Mouse (Mus musculus): ENCODE measurements at regions not wholly inside any gene's neighbourhood (a gene's known extent, or its start where the extent isn't known, plus 50 kb on each side); places are given as distances from the start of the nearest gene placed in this dataset.

DNA sequence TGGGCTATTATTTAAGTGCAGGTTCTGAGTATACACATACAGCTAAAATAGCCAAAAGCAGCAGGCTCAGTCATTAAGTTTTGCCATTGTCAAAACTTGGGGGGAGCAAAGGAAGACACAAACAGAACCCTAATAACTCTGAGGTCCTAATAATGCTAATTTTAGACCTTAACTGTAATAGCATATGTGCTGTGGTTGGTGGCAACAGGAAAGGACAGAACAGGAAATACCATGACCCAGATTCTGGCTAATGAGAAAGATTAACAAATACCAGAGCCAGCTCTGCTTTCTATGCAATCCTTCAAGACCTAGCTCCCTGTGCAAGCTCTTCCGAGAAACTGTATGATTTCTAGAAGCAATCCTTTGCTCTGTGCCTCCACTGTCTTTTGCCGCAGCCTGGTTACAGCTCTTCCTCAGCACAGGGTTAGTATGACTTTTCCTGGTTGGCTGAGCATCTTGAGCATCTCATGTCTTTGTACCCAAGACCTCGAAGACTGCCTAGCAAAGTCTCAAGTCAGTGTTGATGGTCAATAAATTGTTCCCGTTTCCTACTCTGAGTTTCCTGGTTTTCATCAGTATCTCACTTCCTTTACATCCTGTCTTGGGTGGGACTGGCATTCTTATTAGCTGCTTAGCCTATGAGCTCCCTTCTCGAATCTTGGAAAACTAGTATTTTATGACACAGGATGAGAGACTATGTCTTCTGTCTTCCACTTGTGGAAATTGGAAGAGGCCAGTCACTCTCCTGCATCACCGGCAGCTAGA lies 49.9 kb upstream of the Eed start:
- DNase-seq, result peak; percentile 47

GRCm38 (mm10) chr7:90033086-90033485 lies 52.3 kb upstream of the Eed start:
- no peak for DNase-seq

GRCm38 (mm10) chr7:90033640-90034312 lies 53.0 kb upstream of the Eed start:
- peak; percentile 68 for DNase-seq

- no peak for DNase-seq
Observed at GRCm38 (mm10) chr7:90034498-90034897, 53.7 kb upstream of the Eed start.

GRCm38 (mm10) chr7:90035396-90035795 lies 54.6 kb upstream of the Eed start:
- DNase-seq, result no peak

- no peak for DNase-seq
Observed at GRCm38 (mm10) chr7:90037736-90038135, 57.0 kb upstream of the Eed start.

DNA sequence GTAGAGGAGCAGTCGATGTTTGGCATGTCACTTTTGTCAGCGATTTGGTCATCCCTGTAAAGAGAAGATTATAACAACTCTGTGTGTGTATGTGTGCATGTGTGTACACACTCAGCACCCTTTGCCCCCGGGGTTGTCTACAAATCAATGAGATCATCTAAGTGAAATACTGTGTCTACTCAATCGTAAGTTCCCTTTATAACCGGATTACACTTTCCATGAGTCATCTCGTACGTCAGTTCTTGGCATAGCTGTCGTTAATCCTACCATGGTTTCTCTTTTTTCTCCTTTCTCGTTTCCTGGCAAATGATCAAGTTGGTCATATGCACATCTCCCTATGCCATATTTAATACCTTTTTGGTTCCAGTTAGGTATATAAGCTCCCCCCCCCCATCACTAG lies 58.7 kb upstream of the Eed start:
- peak; percentile 77 for DNase-seq

- peak; percentile 73 for DNase-seq
Observed at GRCm38 (mm10) chr7:90040581-90041340, 60.0 kb upstream of the Eed start.

- peak; percentile 75 for DNase-seq
Observed at GRCm38 (mm10) chr7:90041565-90042024, 60.8 kb upstream of the Eed start.

- DNase-seq, result no peak
Observed at GRCm38 (mm10) chr7:90042364-90042763, 61.6 kb upstream of the Eed start.

DNA sequence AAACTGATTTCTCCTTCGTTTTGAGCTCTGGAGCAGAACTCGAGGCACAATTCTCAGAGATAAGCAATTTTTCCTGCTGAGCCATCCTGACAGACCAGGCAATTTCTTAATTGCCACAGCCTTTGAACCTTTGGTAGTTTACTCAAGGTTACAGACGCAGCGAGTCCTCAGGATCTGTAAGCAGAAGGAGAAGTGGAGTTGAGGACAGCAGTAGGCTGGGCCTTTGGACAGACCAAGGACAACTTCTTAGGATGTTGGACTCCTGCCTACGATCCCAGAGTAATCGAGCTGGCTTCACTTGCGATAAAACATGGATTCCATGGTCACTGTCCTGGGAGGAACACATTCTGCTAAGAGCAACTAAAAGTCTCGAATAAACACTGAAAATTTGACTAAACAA lies 62.7 kb upstream of the Eed start:
- no peak for DNase-seq

- no peak for DNase-seq
Observed at GRCm38 (mm10) chr7:90044100-90044698, 63.4 kb upstream of the Eed start.

DNA sequence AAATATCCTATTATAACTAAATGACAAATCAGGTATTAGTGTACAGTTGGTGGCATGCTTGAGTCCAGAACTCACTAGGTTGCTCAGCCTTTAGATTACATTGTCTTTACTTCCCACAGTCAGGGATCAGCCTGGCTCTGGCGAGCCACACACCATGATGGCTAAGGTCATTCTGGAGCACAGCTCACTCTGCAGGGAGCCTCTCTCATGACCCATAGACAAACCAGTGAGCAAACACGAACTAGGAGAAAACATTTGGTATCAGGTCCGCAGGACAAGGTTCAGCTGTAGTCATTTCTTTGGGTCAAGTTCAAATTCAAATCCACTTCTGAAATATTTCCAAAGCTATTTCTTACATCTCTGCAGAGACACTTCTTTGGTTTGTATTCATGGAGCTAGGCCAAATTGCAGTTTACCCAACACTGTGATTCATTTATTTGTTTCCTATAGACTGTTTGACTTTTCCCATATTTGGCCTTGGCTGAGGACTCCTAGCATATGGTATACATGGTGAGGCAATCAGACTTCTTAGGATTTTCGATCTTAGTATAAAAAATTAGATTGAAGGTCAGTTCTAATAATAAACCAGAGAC lies 64.5 kb upstream of the Eed start:
- no peak for DNase-seq

DNA sequence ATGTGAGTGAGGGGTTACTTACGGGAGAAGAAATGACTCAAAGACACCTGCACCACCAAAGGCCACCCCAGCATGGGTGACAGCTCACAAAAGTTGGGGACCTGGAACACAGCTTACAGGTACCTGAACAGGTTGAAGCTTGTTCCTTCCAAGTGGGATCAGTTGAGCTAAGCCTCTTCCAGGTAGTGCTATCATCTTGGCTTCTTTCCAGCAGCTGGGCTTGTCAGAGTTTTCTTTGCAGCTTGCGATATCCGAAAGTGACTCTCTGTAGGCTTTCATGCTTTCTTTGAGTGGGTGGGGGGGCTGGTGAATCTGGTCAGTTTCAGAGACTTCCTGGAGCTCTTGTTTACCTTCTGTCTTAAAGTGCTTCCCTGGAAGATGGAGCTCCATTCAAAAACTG lies 65.4 kb upstream of the Eed start:
- DNase-seq, result no peak

GRCm38 (mm10) chr7:90046862-90047261 lies 66.1 kb upstream of the Eed start:
- DNase-seq, result no peak

GRCm38 (mm10) chr7:90048401-90049307 lies 67.9 kb upstream of the Eed start:
- DNase-seq, result no peak

DNA sequence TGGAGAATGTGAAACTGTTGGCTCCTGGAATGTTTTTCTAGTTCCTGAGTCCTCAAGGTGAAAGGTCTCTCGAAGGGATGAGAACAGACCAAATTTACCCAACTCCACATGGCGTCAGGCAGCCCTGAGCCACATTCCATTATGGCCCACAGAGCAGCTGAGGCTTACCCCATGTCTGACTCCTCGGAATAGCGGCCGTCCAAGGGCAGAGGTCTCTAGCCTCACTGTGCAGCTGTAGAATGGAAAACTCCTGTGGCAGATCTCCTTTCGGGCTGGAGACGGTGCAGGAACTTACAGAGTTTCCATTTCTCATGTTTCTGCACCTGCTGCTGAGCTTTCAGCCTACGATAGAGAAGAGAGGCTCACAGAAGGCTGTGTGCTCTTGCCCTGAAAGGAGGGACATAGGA lies 69.1 kb upstream of the Eed start:
- DNase-seq, result no peak

- DNase-seq, result no peak
Observed at GRCm38 (mm10) chr7:90054795-90055511, 74.2 kb upstream of the Eed start.

DNA sequence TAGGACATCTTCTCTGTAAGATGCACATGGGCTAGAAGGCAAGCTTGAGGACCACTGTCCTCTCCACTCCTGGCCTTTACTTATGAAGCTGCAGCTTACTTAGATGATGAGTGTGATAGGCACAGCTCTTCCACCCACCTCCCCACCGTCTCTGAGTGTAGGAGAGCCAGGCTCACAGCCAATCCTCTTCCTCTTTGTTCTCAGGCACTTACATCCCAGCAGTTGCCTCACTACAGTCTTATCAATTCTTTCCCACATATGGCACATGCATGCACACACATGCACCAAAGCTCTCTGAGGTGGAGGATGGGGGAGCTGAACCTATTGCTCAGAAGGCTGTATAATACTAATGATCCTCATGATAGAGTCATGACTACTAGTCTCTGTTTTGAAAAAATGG lies 72.1 kb upstream of the Picalm start:
- no peak for DNase-seq

DNA sequence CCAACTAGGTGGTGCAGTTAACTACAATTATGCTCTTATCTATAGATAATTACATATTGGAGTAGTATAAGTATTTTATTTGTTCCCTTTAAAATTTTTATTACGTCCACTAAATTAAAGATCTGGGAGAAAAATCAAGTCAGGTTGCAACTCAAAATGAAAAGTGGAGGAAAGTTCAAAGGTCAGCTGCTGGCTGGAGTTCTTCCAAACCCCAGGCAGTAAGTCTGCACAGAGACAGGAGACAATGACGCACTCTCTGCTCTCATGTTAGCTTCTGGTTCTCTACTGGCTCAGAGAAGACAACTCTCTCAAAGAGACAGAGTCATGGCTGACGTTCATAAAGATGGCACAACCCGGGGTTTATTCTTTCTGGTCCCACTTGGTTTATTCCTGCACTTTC lies 71.4 kb upstream of the Picalm start:
- no peak for DNase-seq

DNA sequence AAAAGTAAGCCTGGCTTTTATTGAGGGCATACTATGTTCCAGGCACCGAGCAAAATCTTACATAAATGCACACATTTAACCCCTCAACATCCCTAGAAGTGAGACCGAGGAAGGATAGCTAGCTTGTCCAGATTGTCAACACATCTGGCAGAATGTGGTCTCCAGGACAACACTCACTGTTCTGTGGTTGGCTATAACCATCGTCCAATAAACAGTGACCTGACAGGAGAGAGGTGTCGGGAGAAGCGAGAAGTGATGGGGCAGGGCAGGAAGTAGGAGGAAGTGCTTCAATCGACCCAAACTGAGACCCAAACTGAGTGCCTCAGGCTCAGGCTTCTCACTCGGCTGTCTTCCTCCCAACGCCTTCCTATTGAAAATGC lies 70.8 kb upstream of the Picalm start:
- peak; percentile 47 for DNase-seq

All from lung, postnatal 36 days (tissue).